Mouse (Mus musculus): Measurements from ENCODE around the gene Gapt.

DNA sequence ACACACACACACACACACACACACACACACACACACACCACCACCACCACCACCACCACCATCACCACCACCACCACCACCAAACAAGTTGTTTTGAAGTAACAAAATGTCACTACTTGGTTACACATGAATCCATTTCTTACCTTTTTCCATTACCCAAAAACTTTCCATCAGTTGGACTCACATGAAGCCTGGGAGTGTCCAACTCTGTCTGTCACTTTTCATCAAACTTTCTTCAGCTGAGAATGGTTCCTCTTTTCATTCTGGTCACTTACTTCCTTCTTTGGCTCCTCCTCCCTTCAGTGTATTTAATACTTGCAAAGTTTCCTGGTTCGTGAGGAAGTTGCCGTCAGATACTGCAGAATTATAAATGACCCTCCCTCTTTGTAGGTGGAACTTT, at the start of gene Gapt:
- TF ChIP-seq CTCF (conservative IDR thresholded peaks at IDR 0.05; ENCODE audit: low read length) (no peak), NANOG (IDR thresholded peaks at IDR 0.05; ENCODE audit: borderline replicate concordance, low read length) (no peak), POU5F1 (IDR thresholded peaks at IDR 0.05; ENCODE audit: borderline replicate concordance, low read length) (no peak)

All from E14TG2a.4 (cell line).